Mouse (Mus musculus): ENCODE data around the gene Foxf1.

DNA sequence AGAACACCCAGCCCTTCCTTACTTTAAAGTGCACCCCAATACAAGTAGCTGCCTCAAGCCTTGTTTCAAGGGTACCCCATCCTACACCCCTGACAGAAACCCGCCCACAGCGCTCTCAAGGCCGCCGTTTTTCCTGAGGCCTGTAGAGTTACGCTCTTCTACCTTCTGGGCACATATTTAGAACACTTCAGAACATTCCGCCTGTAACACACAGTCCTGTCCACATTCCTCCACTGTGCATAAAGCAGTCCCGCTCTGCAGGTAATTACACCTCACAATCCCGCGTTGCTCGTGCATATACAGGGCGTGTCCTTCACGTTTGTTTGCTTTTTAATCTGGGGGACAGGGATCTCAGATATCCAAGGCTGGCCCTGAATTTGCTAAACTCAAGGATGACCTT, 4.2 kb upstream of the Foxf1 start:
- TF ChIP-seq POLR2A (IDR thresholded peaks at IDR 0.05; ENCODE audit: borderline replicate concordance, extremely low read depth, low read depth, low read length): no peak
- no peak for TF ChIP-seq CTCF (IDR thresholded peaks at IDR 0.05; ENCODE audit: insufficient read depth, low read length)

Data from lung, adult 2 months (tissue).